Mouse (Mus musculus) intestine, postnatal 0 days (tissue): ENCODE measurements around the gene Mapk10. TPM values are rescaled to one million over a fixed set of nuclear protein-coding genes. Genes with fewer than 3 reads are reported as not detected.

Experiments
- ATAC-seq: fragments of 200-750 bp; cut with Nextera tagmentation; 2 replicates; pipeline ENCODE4 v1.8.0; 2017; ENCODE audit warnings: mild to moderate bottlenecking, moderate TSS enrichment, moderate library complexity
- H3K27ac ChIP-seq: fragments of 300-500 bp; sonication (generic); 2 replicates; pipeline ENCODE4 v1.5.1; 2014; ENCODE audit warnings: mild to moderate bottlenecking, low read depth, low read length, moderate library complexity
- H3K27me3 ChIP-seq: fragments of 300-500 bp; sonication (generic); replicated peaks from 2 replicates; pipeline ENCODE4 v1.6.1; 2014; ENCODE audit warnings: low read length, mixed read lengths; ENCODE audit not compliant: control insufficient read depth, insufficient read depth
- H3K36me3 ChIP-seq: fragments of 300-500 bp; sonication (generic); 2 replicates; pipeline ENCODE4 v1.6.1; 2014; ENCODE audit warnings: mild to moderate bottlenecking, moderate library complexity; ENCODE audit not compliant: control insufficient read depth, insufficient read depth
- H3K4me1 ChIP-seq: fragments of 300-500 bp; sonication (generic); replicated peaks from 2 replicates; pipeline ENCODE4 v1.6.1; 2014; ENCODE audit warnings: antibody characterized with exemption, low read length, mixed read lengths; ENCODE audit not compliant: control insufficient read depth, insufficient read depth
- H3K4me2 ChIP-seq: fragments of 300-500 bp; sonication (generic); replicated peaks from 2 replicates; pipeline ENCODE4 v1.6.1; 2014; ENCODE audit warnings: low read depth, mild to moderate bottlenecking, moderate library complexity
- H3K4me3 ChIP-seq: fragments of 300-500 bp; sonication (generic); 2 replicates; pipeline ENCODE4 v1.5.1; 2014; ENCODE audit warnings: low read depth, low read length
- H3K9ac ChIP-seq: fragments of 300-500 bp; sonication (generic); 2 replicates; pipeline ENCODE4 v1.6.1; 2014; ENCODE audit warnings: mild to moderate bottlenecking, low read depth, low read length
- H3K9me3 ChIP-seq: fragments of 300-500 bp; sonication (generic); 2 replicates; pipeline ENCODE4 v1.6.1; 2016; ENCODE audit warnings: mixed run types; ENCODE audit not compliant: control insufficient read depth
- CTCF ChIP-seq: sonication (generic); IDR thresholded peaks from 2 replicates; pipeline ENCODE4 v1.5.1; 2016; ENCODE audit warnings: low read depth, mild to moderate bottlenecking, control low read depth, antibody characterized with exemption, moderate library complexity
- WGBS: fragments of 180-500 bp; shearing (Covaris S2); extraction: QIAGEN DNeasy Blood & Tissue Kit; methylation state at CpG from one replicate; pipeline ENCODE4 v1.1.7; 2014; 5-methylcytosine and 5-hydroxymethylcytosine counted together
- polyA plus RNA-seq: library from polyadenylated mRNA; unstranded; fragments of >200 nt; fragmentation: Nextera tagmentation; extraction: Ambion mirVana; gene quantifications from 2 replicates; pipeline ENCODE4 v1.2.1, GENCODE M21; 2015

Gene Mapk10
- polyA plus RNA-seq, 1 experiment from 2014 or later, result 3.7 TPM

- no peaks in the 10 kb centered on the region for H3K27me3 ChIP-seq
- 59% methylated on average over 5 of the region's 5 CpGs for WGBS
- no peaks in the 10 kb centered on the region for H3K4me1 ChIP-seq
- no peak overlapping the region for H3K4me3 ChIP-seq
- ATAC-seq, result no peak
- no peak overlapping the region for H3K27ac ChIP-seq
- TF ChIP-seq CTCF, result no peak
- H3K36me3 ChIP-seq, result no peaks in the 10 kb centered on the region
- H3K4me2 ChIP-seq, result no peak overlapping the region
- no peak overlapping the region for H3K9ac ChIP-seq
- H3K9me3 ChIP-seq, result no peaks in the 10 kb centered on the region
Measured at GRCm38 (mm10) chr5:102868196-102868595, 342.9 kb downstream of the Mapk10 start.

GRCm38 (mm10) chr5:102859749-102860148 is 351.4 kb downstream of the Mapk10 start:
- Histone ChIP-seq H3K36me3 (no peaks in the 10 kb centered on the region), H3K9ac (no peak overlapping the region), H3K9me3 (no peaks in the 10 kb centered on the region), H3K27me3 (no peaks in the 10 kb centered on the region), H3K4me2 (no peak overlapping the region), H3K4me1 (no peaks in the 10 kb centered on the region), H3K4me3 (no peak overlapping the region), H3K27ac (no peak overlapping the region)
- no peak for TF ChIP-seq CTCF
- no peak for ATAC-seq
- 66% methylated on average over 11 of the region's 11 CpGs for WGBS

GRCm38 (mm10) chr5:102858047-102858446 is 353.1 kb downstream of the Mapk10 start:
- Histone ChIP-seq H3K9me3 (no peaks in the 10 kb centered on the region), H3K27ac (no peak overlapping the region), H3K4me3 (no peak overlapping the region), H3K9ac (no peak overlapping the region), H3K27me3 (no peaks in the 10 kb centered on the region), H3K4me2 (no peak overlapping the region), H3K4me1 (no peaks in the 10 kb centered on the region), H3K36me3 (no peaks in the 10 kb centered on the region)
- ATAC-seq, result no peak
- no peak for TF ChIP-seq CTCF

Other genes starting within 250 kb of the Mapk10 start
- gene Ptpn13, start 213.9 kb upstream of the Mapk10 start, polyA plus RNA-seq, result 0.90 and 1.3 TPM in 2 replicates